Comparison of ENCODE assay signal across 27 mouse cellular contexts in the genomic region with DNA sequence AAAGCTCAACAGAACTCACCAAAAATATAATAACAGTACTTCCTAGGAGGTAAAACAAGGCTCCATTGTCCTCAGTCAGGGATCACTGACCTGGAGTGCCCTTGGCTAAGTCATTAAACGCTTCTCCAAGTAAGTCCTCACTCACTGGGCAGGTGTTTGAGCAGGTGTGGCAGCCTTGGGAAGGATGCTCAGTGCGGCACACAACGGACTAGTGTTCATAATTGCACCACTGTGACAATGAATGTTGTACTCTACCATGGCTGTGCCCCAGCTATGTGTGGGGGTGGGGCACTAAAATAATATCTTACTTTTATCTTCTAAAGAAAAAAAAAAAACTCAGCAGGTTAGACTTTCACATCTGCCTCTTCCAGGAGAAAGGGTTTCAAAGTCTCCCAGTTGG.
"Had no signal": no experiment of that assay in that cellular context is flagged by ENCODE, and none has a peak within 500 bp of the region (broad histone marks: within the 10 kb centered on the region; RNA-seq: fewer than 3 reads in every experiment).

No protein-coding gene starts in this region.

- ATAC-seq: hindbrain, embryonic 16.5 days; inflammation-experienced regulatory T-cells, adult 6 months had no signal

- H3K27me3 ChIP-seq: heart, embryonic 15.5 days; hindbrain, embryonic 12.5 days; limb, embryonic 12.5 days; liver, embryonic 13.5 days had no signal

- DNase-seq: gastrocnemius, adult 2 months; gastrocnemius, postnatal 10 days; gastrocnemius, postnatal 25 days; heart, adult 2 months; heart, postnatal 14 days; heart, postnatal 4 days; kidney, adult 18-20 months; kidney, adult 8-10 months; kidney, postnatal 10 days; kidney, postnatal 25 days; kidney, postnatal 4 days; layer of hippocampus, adult 9-11 months; layer of hippocampus, postnatal 36 days; liver; liver, embryonic 13.5 days had no signal

- H3K4me3 ChIP-seq: gastrocnemius, adult 2 months; heart, adult 2 months; heart, embryonic 13.5 days; heart, embryonic 15.5 days; hindbrain, embryonic 10.5 days; hindbrain, embryonic 12.5 days; limb, embryonic 10.5 days; limb, embryonic 12.5 days; liver, embryonic 13.5 days; liver, embryonic 15.5 days had no signal

- H3K9me3 ChIP-seq: heart, embryonic 13.5 days; heart, embryonic 15.5 days; hindbrain, embryonic 12.5 days; limb, embryonic 10.5 days; liver, embryonic 13.5 days; liver, embryonic 15.5 days had no signal

- H3K27ac ChIP-seq: gastrocnemius, adult 2 months; heart, adult 2 months; heart, embryonic 13.5 days; heart, embryonic 15.5 days; hindbrain, embryonic 10.5 days; hindbrain, embryonic 12.5 days; hindbrain, embryonic 14.5 days; limb, embryonic 10.5 days; limb, embryonic 12.5 days; liver, embryonic 13.5 days; liver, embryonic 15.5 days had no signal

- H3K36me3 ChIP-seq: heart, embryonic 13.5 days; heart, embryonic 15.5 days; hindbrain, embryonic 10.5 days; hindbrain, embryonic 12.5 days; limb, embryonic 10.5 days; limb, embryonic 12.5 days; liver, embryonic 13.5 days; liver, embryonic 15.5 days had no signal

- H3K9ac ChIP-seq: heart, embryonic 13.5 days; heart, embryonic 15.5 days; hindbrain, embryonic 12.5 days; hindbrain, embryonic 14.5 days; limb, embryonic 12.5 days; liver, embryonic 13.5 days; liver, embryonic 15.5 days had no signal

- H3K4me2 ChIP-seq: heart, embryonic 11.5 days; heart, embryonic 13.5 days; heart, embryonic 15.5 days; hindbrain, embryonic 12.5 days; hindbrain, embryonic 14.5 days; limb, embryonic 12.5 days; liver, embryonic 11.5 days; liver, embryonic 13.5 days; liver, embryonic 15.5 days had no signal

- H3K4me1 ChIP-seq: heart, embryonic 13.5 days; heart, embryonic 15.5 days; hindbrain, embryonic 10.5 days; hindbrain, embryonic 12.5 days had no signal
